Mouse (Mus musculus) spleen, adult 2 months (tissue): ENCODE results near the gene Gm28051. TPM values are rescaled to one million over a fixed set of nuclear protein-coding genes. Genes with fewer than 3 reads are reported as not detected.

ENCODE experiments used
- DNase-seq, 2 experiments: peaks; one replicate each; pipeline versions ENCODE4 v3.0.0 to v3.0.0-alpha.2; 2012 to 2021; ENCODE audit warnings: low spot score in 2 of 2, low read depth in 1 of 2
- H3K27ac ChIP-seq: fragments of 200-500 bp; 2 replicates; pipeline ENCODE4 v1.5.1; 2012; ENCODE audit warnings: low read length, inconsistent platforms; ENCODE audit not compliant: insufficient read depth
- H3K27me3 ChIP-seq: fragments of 200-500 bp; 2 replicates; pipeline ENCODE4 v1.6.1; 2012; ENCODE audit warnings: mild to moderate bottlenecking, moderate library complexity, low read length, inconsistent platforms; ENCODE audit not compliant: control insufficient read depth, insufficient read depth
- H3K36me3 ChIP-seq: fragments of 200-500 bp; 2 replicates; pipeline ENCODE4 v1.6.1; 2012; ENCODE audit warnings: mild to moderate bottlenecking, low read length, inconsistent platforms; ENCODE audit not compliant: control insufficient read depth, insufficient read depth
- H3K4me1 ChIP-seq: fragments of 200-500 bp; 2 replicates; pipeline ENCODE4 v1.6.1; 2011; ENCODE audit warnings: inconsistent platforms; ENCODE audit not compliant: control insufficient read depth, insufficient read depth, insufficient read length
- H3K4me3 ChIP-seq: fragments of 200-500 bp; 2 replicates; pipeline ENCODE4 v1.5.1; 2011; ENCODE audit warnings: mild to moderate bottlenecking, inconsistent platforms; ENCODE audit not compliant: insufficient read depth, insufficient read length; ENCODE audit errors: extremely low read depth
- CTCF ChIP-seq: fragments of 200-500 bp; IDR thresholded peaks from 2 replicates; pipeline ENCODE4 v1.5.1; 2011; ENCODE audit warnings: mild to moderate bottlenecking, inconsistent platforms; ENCODE audit not compliant: insufficient read depth, insufficient read length, insufficient replicate concordance; ENCODE audit errors: extremely low read depth
- POLR2A ChIP-seq: fragments of 200-500 bp; IDR thresholded peaks from 2 replicates; pipeline ENCODE4 v1.6.1; 2011; ENCODE audit warnings: low read depth, low read length, inconsistent platforms
- WGBS: fragments of 180-500 bp; shearing (Covaris S2); methylation state at CpG from one replicate; pipeline ENCODE4 v1.1.7; 2018; 5-methylcytosine and 5-hydroxymethylcytosine counted together
- polyA plus RNA-seq: library from polyadenylated mRNA; depleted of rRNA; stranded (reverse); fragments of >200 nt; gene quantifications from 2 replicates; pipeline ENCODE4 v1.2.3, GENCODE M21; 2012; rRNA removed

Gene Gm28051
- polyA plus RNA-seq = not detected in 2 replicates

DNA sequence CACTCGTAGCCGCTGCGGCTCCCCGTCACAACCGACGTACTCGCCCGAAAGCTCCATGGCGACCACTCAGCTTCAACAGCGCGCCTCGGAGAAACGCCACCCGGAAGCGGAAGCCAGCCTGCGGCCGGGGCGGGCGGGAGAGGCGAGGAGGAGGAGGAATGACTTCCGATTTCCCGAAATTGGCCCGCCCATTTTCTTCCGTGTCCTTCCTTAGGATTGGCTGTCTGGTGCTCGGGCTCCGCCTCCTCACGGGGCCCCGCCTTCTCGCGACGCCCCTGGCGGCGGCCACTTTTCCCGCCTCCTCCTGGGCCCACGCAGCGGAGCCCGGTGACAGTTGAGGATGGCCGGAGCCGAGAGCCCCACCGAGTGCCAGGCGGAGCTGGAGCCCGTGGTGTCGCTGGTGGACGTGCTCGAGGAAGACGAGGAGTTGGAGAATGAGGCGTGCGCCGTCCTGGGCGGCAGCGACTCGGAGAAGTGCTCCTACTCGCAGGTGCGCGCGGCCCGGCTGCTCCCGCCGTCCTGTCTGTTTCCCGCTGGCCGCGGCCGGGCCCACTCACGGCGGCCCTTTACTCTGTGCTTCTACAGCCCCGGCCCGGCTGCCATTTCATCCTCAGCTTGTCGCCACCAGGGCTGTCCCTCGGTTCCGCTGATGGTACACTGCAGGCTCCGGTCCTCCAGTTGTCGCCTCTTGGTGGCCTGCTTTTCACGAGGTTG lies at the start of gene Gm28051, which contains the start of the genes Gon7 and Ubr7:
TSS of gene Gm28051 (minus strand) at position 77 of the 714 bp plus-strand sequence.
TSS of gene Gon7 (minus strand) at position 115 of the 714 bp plus-strand sequence.
TSS of gene Ubr7 (plus strand) at position 279 of the 714 bp plus-strand sequence.
- Histone ChIP-seq H3K27me3 (no peaks in the 10 kb centered on the region), H3K4me1 (peaks cover 2% of the 10 kb centered on the region; the same call in 1 of the 2 replicates), H3K36me3 (peaks cover 3% of the 10 kb centered on the region), H3K27ac (peak within 1 kb of the TSS; percentile 81), H3K4me3 (peak within 1 kb of the TSS; percentile 98)
- peak; percentile 90 to 93 for DNase-seq
- WGBS = under 1% methylated on average over 71 of the region's 73 CpGs
- peak; percentile 35; the same call in 1 of the 2 replicates for TF ChIP-seq CTCF
- peak; percentile 21 for TF ChIP-seq POLR2A

- no peak for TF ChIP-seq POLR2A
- no peak for TF ChIP-seq CTCF
- H3K27ac ChIP-seq = no peak overlapping the region
- H3K4me3 ChIP-seq = no peak overlapping the region
- H3K27me3 ChIP-seq = no peaks in the 10 kb centered on the region
- H3K4me1 ChIP-seq = no peaks in the 10 kb centered on the region
- no peak for DNase-seq
- peaks cover 10% of the 10 kb centered on the region for H3K36me3 ChIP-seq
- 78% methylated on average over 2 of the region's 2 CpGs for WGBS
These were observed 42.0 kb upstream of the Gm28051 start for GRCm38 (mm10) chr12:102799528-102799927.

GRCm38 (mm10) chr12:102787927-102788326 lies 30.4 kb upstream of the Gm28051 start:
- DNase-seq = no peak
- TF ChIP-seq POLR2A = no peak
- no peak for TF ChIP-seq CTCF
- Histone ChIP-seq H3K4me1 (no peaks in the 10 kb centered on the region), H3K27ac (no peak overlapping the region), H3K4me3 (no peak overlapping the region), H3K27me3 (no peaks in the 10 kb centered on the region), H3K36me3 (peaks cover 41% of the 10 kb centered on the region)
- 89% methylated on average over 7 of the region's 7 CpGs for whole genome bisulfite sequencing

- H3K36me3 ChIP-seq = peaks cover 32% of the 10 kb centered on the region
- WGBS = 89% methylated on average over 5 of the region's 5 CpGs
These were observed 28.0 kb upstream of the Gm28051 start for GRCm38 (mm10) chr12:102785593-102785985.

GRCm38 (mm10) chr12:102784899-102785592 lies 27.5 kb upstream of the Gm28051 start:
- Histone ChIP-seq H3K4me3 (no peak overlapping the region), H3K36me3 (peaks cover 27% of the 10 kb centered on the region), H3K4me1 (no peaks in the 10 kb centered on the region), H3K27me3 (no peaks in the 10 kb centered on the region), H3K27ac (no peak overlapping the region)
- TF ChIP-seq CTCF (no peak), POLR2A (no peak)
- WGBS = 91% methylated on average over 19 of the region's 19 CpGs
- DNase-seq = no peak

More at GRCm38 (mm10) chr12:102785593-102785985, 28.0 kb upstream of the Gm28051 start:
- Histone ChIP-seq H3K27ac (no peak overlapping the region), H3K27me3 (no peaks in the 10 kb centered on the region), H3K4me1 (no peaks in the 10 kb centered on the region), H3K4me3 (no peak overlapping the region)
- DNase-seq = no peak
- no peak for TF ChIP-seq POLR2A

GRCm38 (mm10) chr12:102782841-102783240 lies 25.3 kb upstream of the Gm28051 start:
- Histone ChIP-seq H3K27ac (no peak overlapping the region), H3K36me3 (peaks cover 20% of the 10 kb centered on the region), H3K4me3 (no peak overlapping the region), H3K4me1 (no peaks in the 10 kb centered on the region), H3K27me3 (no peaks in the 10 kb centered on the region)
- TF ChIP-seq POLR2A (no peak), CTCF (no peak)
- DNase-seq = no peak
- WGBS = 74% methylated on average over 5 of the region's 5 CpGs
